Mouse (Mus musculus) liver, postnatal 0 days (tissue): ENCODE measurements around the gene Sh3glb2. TPM values are rescaled to one million over a fixed set of nuclear protein-coding genes. Genes with fewer than 3 reads are reported as not detected.

Experiments
- ATAC-seq: fragments of 200-750 bp; cut with Nextera tagmentation; 2 replicates; pipeline ENCODE4 v1.8.0; 2017; ENCODE audit warnings: mild to moderate bottlenecking, moderate library complexity
- DNase-seq: peaks from one replicate; pipeline ENCODE4 v3.0.0-alpha.2; 2016
- H3K27ac ChIP-seq: fragments of 300-500 bp; sonication (generic); 2 replicates; pipeline ENCODE4 v1.5.1; 2014; ENCODE audit warnings: antibody characterized with exemption, moderate library complexity, mild to moderate bottlenecking, low read depth
- H3K27me3 ChIP-seq: fragments of 300-500 bp; sonication (generic); 2 replicates; pipeline ENCODE4 v1.6.1; 2014; ENCODE audit warnings: low read length, control low read depth, mixed read lengths; ENCODE audit not compliant: insufficient read depth
- H3K36me3 ChIP-seq: fragments of 300-500 bp; sonication (generic); replicated peaks from 2 replicates; pipeline ENCODE4 v1.6.1; 2014; ENCODE audit warnings: mild to moderate bottlenecking, control low read depth, low read length, moderate library complexity, mixed read lengths; ENCODE audit not compliant: insufficient read depth
- H3K4me1 ChIP-seq: fragments of 300-500 bp; sonication (generic); 2 replicates; pipeline ENCODE4 v1.6.1; 2014; ENCODE audit warnings: antibody characterized with exemption, mild to moderate bottlenecking, control low read depth; ENCODE audit not compliant: insufficient read depth
- H3K4me2 ChIP-seq: fragments of 300-500 bp; sonication (generic); 2 replicates; pipeline ENCODE4 v1.6.1; 2014; ENCODE audit warnings: low read depth, mild to moderate bottlenecking, low read length, moderate library complexity, mixed read lengths
- H3K4me3 ChIP-seq: fragments of 300-500 bp; sonication (generic); 2 replicates; pipeline ENCODE4 v1.5.1; 2014; ENCODE audit warnings: low read depth, low read length
- H3K9ac ChIP-seq: fragments of 300-500 bp; sonication (generic); replicated peaks from 2 replicates; pipeline ENCODE4 v1.6.1; 2014; ENCODE audit warnings: mild to moderate bottlenecking, moderate library complexity
- H3K9me3 ChIP-seq: fragments of 300-500 bp; sonication (generic); 2 replicates; pipeline ENCODE4 v1.6.1; 2016; ENCODE audit warnings: mild to moderate bottlenecking, control low read depth, low read length, mixed read lengths
- CTCF ChIP-seq: sonication (generic); IDR thresholded peaks from 2 replicates; pipeline ENCODE4 v1.5.1; 2016; ENCODE audit warnings: antibody characterized with exemption, low read depth
- EP300 ChIP-seq: IDR thresholded peaks from 2 replicates; pipeline ENCODE4 v1.6.1; 2016; ENCODE audit warnings: antibody characterized with exemption, low read depth, mild to moderate bottlenecking
- WGBS: fragments of 180-500 bp; shearing (Covaris S2); extraction: QIAGEN DNeasy Blood & Tissue Kit; methylation state at CpG from one replicate; pipeline ENCODE4 v1.1.7; 2014; ENCODE audit not compliant: insufficient replicate concordance; 5-methylcytosine and 5-hydroxymethylcytosine counted together
- polyA plus RNA-seq: library from polyadenylated mRNA; unstranded; fragments of >200 nt; fragmentation: Nextera tagmentation; extraction: Ambion mirVana; gene quantifications from 2 replicates; pipeline ENCODE4 v1.2.1, GENCODE M21; 2015

Sh3glb2 gene
- polyA plus RNA-seq = 13.9 and 14.4 TPM in 2 replicates

GRCm38 (mm10) chr2:30358533-30359531 lies at the start of gene Sh3glb2:
TSS of gene Sh3glb2 (minus strand) at chr2:30359337.
- Histone ChIP-seq H3K36me3 (peaks cover under 1% of the 10 kb centered on the region; the same call in 1 of the 2 replicates), H3K4me1 (peaks cover 13% of the 10 kb centered on the region)

GRCm38 (mm10) chr2:30408452-30409100 lies 49.4 kb upstream of the Sh3glb2 start:
- DNase-seq = no peak
- no peak overlapping the region for H3K4me2 ChIP-seq
- H3K27me3 ChIP-seq = no peaks in the 10 kb centered on the region
- H3K9me3 ChIP-seq = no peaks in the 10 kb centered on the region
- H3K4me1 ChIP-seq = peaks cover 19% of the 10 kb centered on the region
- WGBS = 75% methylated on average over 8 of the region's 8 CpGs
- H3K4me3 ChIP-seq = no peak overlapping the region
- H3K27ac ChIP-seq = no peak overlapping the region
- no peak for TF ChIP-seq CTCF
- TF ChIP-seq EP300 = no peak
- H3K36me3 ChIP-seq = peaks cover 71% of the 10 kb centered on the region
- H3K9ac ChIP-seq = peak overlapping the region; percentile 34
- no peak for ATAC-seq

More at GRCm38 (mm10) chr2:30358533-30359531, at the start of gene Sh3glb2:
- Histone ChIP-seq H3K9me3 (no peaks in the 10 kb centered on the region), H3K27ac (peak within 1 kb of the TSS; percentile 55), H3K4me2 (peak within 1 kb of the TSS; percentile 98), H3K9ac (peak within 1 kb of the TSS; percentile 75), H3K27me3 (no peaks in the 10 kb centered on the region), H3K4me3 (peak within 1 kb of the TSS; percentile 79)
- peak; percentile 90 for DNase-seq
- ATAC-seq = peak; percentile 78
- TF ChIP-seq EP300 = no peak
- peak; percentile 50 for TF ChIP-seq CTCF
- 2% methylated on average over 49 of the region's 73 CpGs for WGBS

DNA sequence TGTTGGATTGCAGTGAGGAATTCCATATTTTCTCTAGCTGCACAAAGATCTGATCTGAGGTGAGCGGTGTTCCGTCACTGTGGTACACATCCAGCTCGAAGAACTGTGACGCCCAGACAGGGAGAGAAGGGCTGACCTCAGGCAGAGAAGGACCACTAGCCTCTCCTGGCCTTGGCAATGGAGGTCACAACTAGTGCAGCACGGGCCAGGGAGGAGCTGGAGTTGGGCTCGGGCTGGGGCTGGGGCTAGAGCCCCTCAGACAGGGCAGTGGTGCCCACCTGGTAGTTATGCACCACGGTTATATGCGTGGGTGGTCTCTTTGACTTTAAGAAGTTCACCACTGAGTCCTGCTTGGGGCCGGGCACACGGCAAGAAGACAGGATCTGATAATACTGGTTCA lies 48.6 kb upstream of the Sh3glb2 start:
- H3K27me3 ChIP-seq = no peaks in the 10 kb centered on the region
- no peak overlapping the region for H3K9ac ChIP-seq
- ATAC-seq (no peak), DNase-seq (no peak)
- no peaks in the 10 kb centered on the region for H3K9me3 ChIP-seq
- H3K4me2 ChIP-seq = no peak overlapping the region
- WGBS = 83% methylated on average over 10 of the region's 10 CpGs
- peaks cover 13% of the 10 kb centered on the region for H3K4me1 ChIP-seq
- no peak overlapping the region for H3K27ac ChIP-seq
- no peak overlapping the region for H3K4me3 ChIP-seq
- TF ChIP-seq EP300 (no peak), CTCF (no peak)
- peaks cover 77% of the 10 kb centered on the region for H3K36me3 ChIP-seq

- no peak overlapping the region for H3K4me3 ChIP-seq
- H3K36me3 ChIP-seq = peaks cover 77% of the 10 kb centered on the region
- ATAC-seq = no peak
- no peak overlapping the region for H3K27ac ChIP-seq
- no peak overlapping the region for H3K9ac ChIP-seq
- peaks cover 10% of the 10 kb centered on the region for H3K4me1 ChIP-seq
- no peaks in the 10 kb centered on the region for H3K27me3 ChIP-seq
- no peak for DNase-seq
- no peaks in the 10 kb centered on the region for H3K9me3 ChIP-seq
- WGBS = 71% methylated on average over 2 of the region's 2 CpGs
- TF ChIP-seq CTCF (no peak), EP300 (no peak)
- H3K4me2 ChIP-seq = no peak overlapping the region
Observed at GRCm38 (mm10) chr2:30407221-30407620, 48.1 kb upstream of the Sh3glb2 start.

GRCm38 (mm10) chr2:30403870-30404269 lies 44.7 kb upstream of the Sh3glb2 start:
- Histone ChIP-seq H3K9me3 (no peaks in the 10 kb centered on the region), H3K9ac (no peak overlapping the region), H3K27ac (no peak overlapping the region), H3K4me3 (no peak overlapping the region), H3K36me3 (peaks cover 68% of the 10 kb centered on the region), H3K27me3 (no peaks in the 10 kb centered on the region), H3K4me2 (no peak overlapping the region), H3K4me1 (peaks cover 4% of the 10 kb centered on the region)
- no peak for ATAC-seq
- 80% methylated on average over 1 of the region's 1 CpGs for WGBS
- no peak for DNase-seq
- no peak for TF ChIP-seq EP300
- no peak for TF ChIP-seq CTCF

GRCm38 (mm10) chr2:30402843-30403242 lies 43.7 kb upstream of the Sh3glb2 start:
- Histone ChIP-seq H3K9ac (no peak overlapping the region), H3K27ac (no peak overlapping the region), H3K4me1 (no peaks in the 10 kb centered on the region), H3K4me2 (no peak overlapping the region), H3K36me3 (peaks cover 69% of the 10 kb centered on the region), H3K9me3 (no peaks in the 10 kb centered on the region), H3K4me3 (no peak overlapping the region), H3K27me3 (no peaks in the 10 kb centered on the region)
- ATAC-seq = no peak
- DNase-seq = no peak
- no peak for TF ChIP-seq CTCF
- 56% methylated on average over 2 of the region's 2 CpGs for WGBS
